Mouse (Mus musculus) CH12.LX (cell line): ENCODE measurements around the gene Capn1. TPM values are rescaled to one million over a fixed set of nuclear protein-coding genes. Genes with fewer than 3 reads are reported as not detected.
"Not testable (repeated sequence)": the region's sequence is repeated elsewhere in the genome, so short reads cannot be mapped to it uniquely, and the experiment has no call there.

Source experiments
- DNase-seq: peaks from one replicate; pipeline ENCODE4 v3.0.0-alpha.2; 2013; ENCODE audit errors: extremely low read depth
- H3K27ac ChIP-seq: 2 replicates; pipeline ENCODE4 v1.5.1; 2012; ENCODE audit warnings: low read depth, mild to moderate bottlenecking, control low read depth, moderate library complexity; ENCODE audit not compliant: insufficient read depth
- H3K27me3 ChIP-seq: replicated peaks from 2 replicates; pipeline ENCODE3; 2012; ENCODE audit warnings: inconsistent platforms
- H3K36me3 ChIP-seq, 2 experiments: replicated peaks in 1 of 2; 2 replicates each; pipeline versions ENCODE3 to v1.6.1; 2012; ENCODE audit warnings: inconsistent platforms in 1 of 2, low read length in 1 of 2, mild to moderate bottlenecking in 1 of 2, mixed read lengths in 1 of 2, moderate library complexity in 1 of 2; ENCODE audit not compliant: control insufficient read depth in 1 of 2, insufficient read depth in 1 of 2
- H3K4me1 ChIP-seq, 2 experiments: 2 replicates each; pipeline ENCODE4 v1.6.1; 2012; ENCODE audit warnings: inconsistent platforms in 1 of 2, moderate library complexity in 1 of 2; ENCODE audit not compliant: insufficient read depth in 2 of 2, control insufficient read depth in 1 of 2
- H3K4me2 ChIP-seq: 2 replicates; pipeline ENCODE4 v1.6.1; 2012; ENCODE audit warnings: low read depth, mild to moderate bottlenecking, control low read depth; ENCODE audit not compliant: poor library complexity, insufficient read depth, severe bottlenecking
- H3K4me3 ChIP-seq, 3 experiments: fragments of 150-350 bp in 1 of 3; sonication (generic) in 1 of 3; replicated peaks in 1 of 3; 2 replicates each; pipeline versions ENCODE3 to v1.5.1; 2011 to 2012; ENCODE audit warnings: low read depth in 2 of 3, low read length in 2 of 3, mild to moderate bottlenecking in 2 of 3, moderate library complexity in 2 of 3, control low read depth in 1 of 3, improper control_type of control experiment in 1 of 3, inconsistent platforms in 1 of 3, mixed read lengths in 1 of 3; ENCODE audit not compliant: poor library complexity in 1 of 3
- H3K79me2 ChIP-seq: replicated peaks from 2 replicates; pipeline ENCODE4 v1.6.1; 2012; ENCODE audit warnings: mild to moderate bottlenecking, moderate library complexity; ENCODE audit not compliant: control insufficient read depth, poor library complexity, insufficient read depth, severe bottlenecking; ENCODE audit errors: extremely low read depth
- H3K9ac ChIP-seq: 2 replicates; pipeline ENCODE4 v1.6.1; 2012; ENCODE audit warnings: low read depth, mild to moderate bottlenecking, control low read depth, moderate library complexity; ENCODE audit not compliant: insufficient read depth
- H3K9me3 ChIP-seq: replicated peaks from 2 replicates; pipeline ENCODE3; 2012; ENCODE audit warnings: low read length, inconsistent platforms, mixed read lengths
- BHLHE40 ChIP-seq: IDR thresholded peaks from 2 replicates; pipeline ENCODE4 v1.6.1; 2011; ENCODE audit warnings: mild to moderate bottlenecking, low read depth, low read length, improper control_type of control experiment
- CHD2 ChIP-seq: IDR thresholded peaks from 2 replicates; pipeline ENCODE4 v1.6.1; 2011; ENCODE audit warnings: low read length, improper control_type of control experiment
- CTCF ChIP-seq, 2 experiments: IDR thresholded peaks in 1 of 2; conservative IDR thresholded peaks in 1 of 2; 2 replicates each; pipeline ENCODE4 v1.5.1; 2011 to 2012; ENCODE audit warnings: low read depth in 2 of 2, low read length in 2 of 2, improper control_type of control experiment in 1 of 2, inconsistent platforms in 1 of 2, mild to moderate bottlenecking in 1 of 2, moderate library complexity in 1 of 2
- IRF4 ChIP-seq: IDR thresholded peaks from 2 replicates; pipeline ENCODE4 v1.6.1; 2014; ENCODE audit warnings: low read depth, mild to moderate bottlenecking, inconsistent platforms, low read length, improper control_type of control experiment
- JUN ChIP-seq: IDR thresholded peaks from 2 replicates; pipeline ENCODE4 v1.6.1; 2011; ENCODE audit warnings: low read depth, mild to moderate bottlenecking, low read length, improper control_type of control experiment, moderate library complexity; ENCODE audit not compliant: insufficient read depth
- JUND ChIP-seq: conservative IDR thresholded peaks from 2 replicates; pipeline ENCODE4 v1.6.1; 2011; ENCODE audit warnings: low read depth, low read length, improper control_type of control experiment
- MYC ChIP-seq: IDR thresholded peaks from 2 replicates; pipeline ENCODE4 v1.6.1; 2011; ENCODE audit warnings: low read depth, mild to moderate bottlenecking, improper control_type of control experiment, low read length
- RAD21 ChIP-seq: IDR thresholded peaks from 2 replicates; pipeline ENCODE4 v1.6.1; 2011; ENCODE audit warnings: low read depth, mild to moderate bottlenecking, low read length, improper control_type of control experiment, moderate library complexity
- SIN3A ChIP-seq: IDR thresholded peaks from 2 replicates; pipeline ENCODE4 v1.6.1; 2012; ENCODE audit warnings: low read length, improper control_type of control experiment, inconsistent platforms
- SMC3 ChIP-seq: IDR thresholded peaks from 2 replicates; pipeline ENCODE4 v1.6.1; 2011; ENCODE audit warnings: low read depth, low read length, improper control_type of control experiment
- TBP ChIP-seq: conservative IDR thresholded peaks from 2 replicates; pipeline ENCODE4 v1.6.1; 2011; ENCODE audit warnings: low read depth, low read length, improper control_type of control experiment
- ZNF384 ChIP-seq: IDR thresholded peaks from 2 replicates; pipeline ENCODE4 v1.6.1; 2012; ENCODE audit warnings: low read depth, low read length, improper control_type of control experiment, inconsistent platforms
- dilution Hi-C: fragments of 300-500 bp; cut with MboI; formaldehyde crosslinking; loops from 2 replicates; pipeline ENCODE4 v1.14.3; 2020; ENCODE audit warnings: low sequenced_read_pairs; ENCODE audit not compliant: extremely low pct_unique_long_range_greater_than_20kb, extremely low pct_ligation_motif_present
- in situ Hi-C: fragments of 300-500 bp; cut with MboI; formaldehyde crosslinking; loops from 3 replicates; pipeline ENCODE4 v1.14.3; 2019; ENCODE audit warnings: low sequenced_read_pairs, low pct_ligation_motif_present, low pct_unique_long_range_greater_than_20kb, mixed read lengths
- polyA plus RNA-seq: library from polyadenylated mRNA; unstranded; fragments of >175 nt; gene quantifications from 2 replicates; pipeline ENCODE4 v1.2.1, GENCODE M21; 2012; ENCODE audit warnings: low read depth; ENCODE audit not compliant: insufficient read length
- total RNA-seq, 2 experiments: library from RNA; depleted of rRNA; stranded (reverse); fragments of 300-350 nt in 1 of 2; fragments of >200 nt in 1 of 2; gene quantifications; 2 replicates each; pipeline ENCODE4 v1.2.3; 2012 to 2014

Capn1 gene
- total and polyA plus RNA-seq, 3 experiments = 20.0 to 42.9 (median 40.2) TPM

DNA sequence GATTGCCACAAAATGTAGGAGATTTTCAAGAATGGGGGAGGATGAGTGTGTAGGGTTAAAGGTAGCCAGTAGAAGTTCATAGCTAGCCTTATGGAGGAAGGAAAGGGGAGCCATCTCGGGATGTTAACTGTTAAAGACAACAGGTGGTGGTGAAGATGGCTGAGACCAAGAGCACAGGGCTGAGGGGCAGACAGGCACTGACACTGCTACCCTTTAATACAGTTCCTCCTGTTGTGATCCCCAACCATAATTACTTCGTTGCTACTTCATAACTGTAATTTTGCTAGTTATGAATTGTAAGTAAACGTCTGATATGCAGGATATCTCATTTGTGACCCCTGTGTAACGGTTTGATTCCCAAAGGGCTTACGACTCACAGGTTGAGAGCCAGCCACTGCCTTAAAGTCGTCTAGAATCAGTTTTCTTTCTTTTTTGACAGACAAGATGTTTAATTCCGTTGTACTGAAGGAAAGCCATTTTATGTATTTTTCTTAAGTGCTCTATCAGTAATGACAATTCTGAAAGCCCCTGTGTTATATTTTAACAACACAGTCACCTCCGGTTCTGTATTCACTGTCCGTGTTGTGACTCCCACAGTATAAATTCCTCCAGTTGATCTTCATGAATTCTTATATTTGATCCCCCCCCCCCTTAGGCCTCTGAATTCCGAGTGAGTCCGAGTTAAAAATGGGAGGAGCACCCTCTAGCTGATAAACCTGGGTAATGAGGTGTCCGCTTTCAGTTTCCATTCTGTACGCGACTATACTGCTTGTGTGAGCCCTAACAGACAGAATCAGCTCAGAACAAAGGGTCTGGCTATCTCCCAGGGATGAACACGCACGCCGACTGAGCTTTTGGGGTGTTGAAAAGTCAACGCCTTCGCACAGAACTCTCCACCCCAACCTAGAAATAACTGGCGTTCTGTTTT lies 29.9 kb upstream of the Capn1 start:
- in situ Hi-C loops (no loop called here), dilution Hi-C loops (no loop called here)
- Histone ChIP-seq H3K79me2 (peaks cover 36% of the 10 kb centered on the region), H3K4me2 (peak overlapping the region; percentile 59), H3K4me1 (peaks cover 29 to 52% of the 10 kb centered on the region in 2 experiments), H3K4me3 (peak overlapping the region; percentile 82 to 99 (median 98)), H3K36me3 (peaks cover 23 to 26% of the 10 kb centered on the region in 2 experiments), H3K27ac (peak overlapping the region; percentile 99), H3K9me3 (no peaks in the 10 kb centered on the region)
- TF ChIP-seq RAD21 = no peak
- peak in 1 of 2 experiments; percentile 34; a peak in 2 of 4 replicates for TF ChIP-seq CTCF (conservative IDR thresholded peaks at IDR 0.05 in 1 of 2, IDR thresholded peaks at IDR 0.05 in 1 of 2; ENCODE audit: low read depth in 2 of 2, low read length in 2 of 2)
- TF ChIP-seq IRF4 = peak; percentile 53; the same call in 1 of the 2 replicates
- TF ChIP-seq TBP = peak; percentile 57
- TF ChIP-seq, all 38 proteins: peak for 3
- peak; percentile 65 for DNase-seq
- Histone ChIP-seq H3K9ac (peak overlapping the region; percentile 97), H3K27me3 (no peaks in the 10 kb centered on the region)

DNA sequence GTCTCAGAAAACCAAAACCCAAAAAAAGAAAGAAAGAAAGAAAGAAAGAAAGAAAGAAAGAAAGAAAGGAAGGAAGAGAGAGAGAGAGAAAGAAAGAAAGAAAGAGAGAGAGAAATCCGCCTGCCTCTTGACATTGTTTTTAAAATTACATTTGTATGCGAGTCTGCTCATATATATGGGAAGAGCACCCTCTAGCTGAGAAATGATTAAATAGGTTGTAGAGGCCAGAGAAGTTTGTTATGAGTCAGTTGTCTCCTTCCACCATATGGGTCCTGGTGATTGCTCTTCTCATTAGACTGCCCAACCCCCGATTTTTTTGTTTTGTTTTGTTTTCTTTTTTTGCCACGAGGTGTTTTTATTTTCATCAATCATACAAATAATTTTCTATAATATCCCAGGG lies 28.4 kb upstream of the Capn1 start:
- peak; percentile 68 for DNase-seq
- dilution Hi-C loops = not testable (repeated sequence)

DNA sequence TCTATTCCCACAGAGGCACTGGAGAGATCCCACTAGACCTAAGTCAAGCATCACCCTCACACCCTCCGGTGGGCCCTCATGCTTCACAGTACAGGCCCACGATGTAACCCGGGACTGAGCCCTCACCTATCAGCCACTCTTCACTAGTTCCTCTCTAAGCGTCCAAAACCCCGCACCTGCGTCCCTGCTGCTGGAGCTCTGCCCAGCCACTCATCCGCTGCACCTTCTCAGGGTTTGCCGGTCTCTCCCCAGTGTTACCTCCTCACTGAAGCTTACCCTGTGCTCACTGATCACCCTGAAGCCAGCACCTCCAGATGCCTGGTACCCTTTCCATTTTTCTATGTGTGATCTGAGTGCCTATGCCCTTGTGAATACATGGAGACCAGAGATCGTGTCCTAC lies 26.6 kb upstream of the Capn1 start:
- no peaks in the 10 kb centered on the region for H3K36me3 ChIP-seq
- H3K9ac ChIP-seq = no peak overlapping the region
- dilution Hi-C loops (no loop called here), in situ Hi-C loops (no loop called here)
- H3K27me3 ChIP-seq = no peaks in the 10 kb centered on the region
- TF ChIP-seq ZNF384 (no peak), BHLHE40 (no peak), SMC3 (no peak), CHD2 (no peak)
- no peak for DNase-seq
- H3K4me1 ChIP-seq = peaks cover 12 to 35% of the 10 kb centered on the region in 2 experiments
- H3K79me2 ChIP-seq = peaks cover 10% of the 10 kb centered on the region
- H3K4me2 ChIP-seq = no peak overlapping the region
- no peaks in the 10 kb centered on the region for H3K9me3 ChIP-seq
- H3K4me3 ChIP-seq = no peak overlapping the region
- no peak overlapping the region for H3K27ac ChIP-seq

More for the DNA sequence above, 28.4 kb upstream of the Capn1 start:
- Histone ChIP-seq H3K4me2 (peak overlapping the region; percentile 38; the same call in 1 of the 2 replicates), H3K36me3 (peaks cover 8 to 11% of the 10 kb centered on the region in 2 experiments), H3K4me1 (peaks cover 14 to 37% of the 10 kb centered on the region in 2 experiments), H3K9ac (0 out of 2 replicates have a peak overlapping the region, but pooled peaks have one; percentile 3), H3K79me2 (peaks cover 22% of the 10 kb centered on the region)
- peak; percentile 40; the same call in 1 of the 2 replicates for TF ChIP-seq JUN
- TF ChIP-seq IRF4 = peak; percentile 75; the same call in 1 of the 2 replicates
- peak; percentile 61 for TF ChIP-seq MYC
- TF ChIP-seq TBP = 0 out of 2 replicates have a peak, but pooled peaks have one; percentile 37
- peak; percentile 55 for TF ChIP-seq SIN3A
- TF ChIP-seq JUND = peak; percentile 76
- peak; percentile 78 for TF ChIP-seq RAD21
- TF ChIP-seq SMC3 = peak; percentile 60
- peak in 1 of 2 experiments; percentile 76; a peak in 3 of 4 replicates for TF ChIP-seq CTCF (conservative IDR thresholded peaks at IDR 0.05 in 1 of 2, IDR thresholded peaks at IDR 0.05 in 1 of 2; ENCODE audit: low read depth in 2 of 2, low read length in 2 of 2)
- H3K4me3 ChIP-seq, H3K27me3 ChIP-seq, H3K9me3 ChIP-seq, in situ Hi-C loops, H3K27ac ChIP-seq: not testable (repeated sequence)
